In genomic region chr8:54153240-54153639, GRCm38 (mm10) we compare ENCODE assay signal across 8 mouse cellular contexts.
DNase-seq lines count a peak whose midpoint lies in the region; ATAC-seq lines count a peak whose summit lies in the region.

No protein-coding gene starts in this region.

- WGBS in forebrain, embryonic 11.5 days, result 67% methylated on average over 4 of the region's 4 CpGs
- WGBS in forebrain, embryonic 16.5 days, result 52% methylated on average over 4 of the region's 4 CpGs

- DNase-seq in forebrain, embryonic 11.5 days (ENCODE audit: low spot score), result peak; percentile 68
- peak; percentile 9 for DNase-seq in urinary bladder, postnatal 10 days (ENCODE audit: low spot score)
- DNase-seq in urinary bladder, adult 2 months (ENCODE audit: low spot score), result no peak
- DNase-seq in embryo, embryonic 11 days, result peak; percentile 59
- peak; percentile 26 to 67 for DNase-seq in kidney, adult 8-10 months
- DNase-seq in lung, adult 18-20 months, result peak; percentile 9 to 23
- DNase-seq in skeletal muscle tissue, adult 2 months (ENCODE audit: low read depth, low spot score), result peak; percentile 9

- ATAC-seq in forebrain, embryonic 11.5 days (replicated peaks; ENCODE audit: low FRiP score), result peak; percentile 64; the same call in 1 of the 2 replicates
- no peak for ATAC-seq in forebrain, embryonic 16.5 days

- H3K27ac ChIP-seq in forebrain, embryonic 11.5 days (ENCODE audit: low read depth, low read length), result no peak overlapping the region
- no peak overlapping the region for H3K27ac ChIP-seq in forebrain, embryonic 16.5 days (ENCODE audit: low read length)

- H3K4me2 ChIP-seq in forebrain, embryonic 11.5 days (ENCODE audit: low read depth, low read length, severe bottlenecking), result no peak overlapping the region
- no peak overlapping the region for H3K4me2 ChIP-seq in forebrain, embryonic 16.5 days (ENCODE audit: low read length)

- H3K27me3 ChIP-seq in forebrain, embryonic 11.5 days (ENCODE audit: control insufficient read depth, insufficient read depth, low read length), result no peaks in the 10 kb centered on the region
- no peaks in the 10 kb centered on the region for H3K27me3 ChIP-seq in forebrain, embryonic 16.5 days (replicated peaks; ENCODE audit: control insufficient read depth, insufficient read depth, low read length)

- H3K9ac ChIP-seq in forebrain, embryonic 11.5 days (ENCODE audit: low read length), result no peak overlapping the region
- H3K9ac ChIP-seq in forebrain, embryonic 16.5 days (replicated peaks; ENCODE audit: low read depth, low read length), result no peak overlapping the region

- H3K9me3 ChIP-seq in forebrain, embryonic 11.5 days (ENCODE audit: control insufficient read depth, low read length), result no peaks in the 10 kb centered on the region
- H3K9me3 ChIP-seq in forebrain, embryonic 16.5 days (ENCODE audit: control insufficient read depth, low read length), result no peaks in the 10 kb centered on the region

- H3K4me1 ChIP-seq in forebrain, embryonic 11.5 days (replicated peaks; ENCODE audit: control insufficient read depth, insufficient read depth, low read length), result no peaks in the 10 kb centered on the region
- no peaks in the 10 kb centered on the region for H3K4me1 ChIP-seq in forebrain, embryonic 16.5 days (replicated peaks; ENCODE audit: control insufficient read depth, insufficient read depth, low read length)

- no peak overlapping the region for H3K4me3 ChIP-seq in forebrain, embryonic 11.5 days (ENCODE audit: low read depth, low read length)
- H3K4me3 ChIP-seq in forebrain, embryonic 16.5 days (replicated peaks; ENCODE audit: low read length), result no peak overlapping the region

- H3K36me3 ChIP-seq in forebrain, embryonic 11.5 days (ENCODE audit: control insufficient read depth, insufficient read depth, low read length), result no peaks in the 10 kb centered on the region
- no peaks in the 10 kb centered on the region for H3K36me3 ChIP-seq in forebrain, embryonic 16.5 days (ENCODE audit: control insufficient read depth, insufficient read depth)
